Mouse (Mus musculus): Measurements from ENCODE around the gene Ass1.

GRCm38 (mm10) chr2:31446036-31446435 is 24.0 kb upstream of the Ass1 start:
- no peak for TF ChIP-seq POLR2A (IDR thresholded peaks at IDR 0.05; ENCODE audit: insufficient read depth, low read depth, low read length)
- TF ChIP-seq CTCF (IDR thresholded peaks at IDR 0.05) = no peak
- TF ChIP-seq EP300 (IDR thresholded peaks at IDR 0.05; ENCODE audit: insufficient read depth, low read depth, low read length) = no peak

All from heart, adult 2 months (tissue).